Mouse (Mus musculus): ENCODE measurements around the gene Mst1r.

- TF ChIP-seq POLR2A (IDR thresholded peaks at IDR 0.05; ENCODE audit: control insufficient read depth, extremely low read depth, insufficient read depth, low read length, poor library complexity) (no peak), CTCF (IDR thresholded peaks at IDR 0.05; ENCODE audit: borderline replicate concordance, control insufficient read depth, extremely low read depth, insufficient read depth, low read length, poor library complexity) (no peak)
Measured at GRCm38 (mm10) chr9:107960928-107961327, 54.3 kb downstream of the Mst1r start.
